Mouse (Mus musculus): ENCODE results near the gene Calhm3. TPM values are rescaled to one million over a fixed set of nuclear protein-coding genes. Genes with fewer than 3 reads are reported as not detected.
"Not testable (repeated sequence)": the region's sequence is repeated elsewhere in the genome, so short reads cannot be mapped to it uniquely, and the experiment has no call there.

The Calhm3 gene
- total RNA-seq, 2 experiments from 2014 or later, result not detected

DNA sequence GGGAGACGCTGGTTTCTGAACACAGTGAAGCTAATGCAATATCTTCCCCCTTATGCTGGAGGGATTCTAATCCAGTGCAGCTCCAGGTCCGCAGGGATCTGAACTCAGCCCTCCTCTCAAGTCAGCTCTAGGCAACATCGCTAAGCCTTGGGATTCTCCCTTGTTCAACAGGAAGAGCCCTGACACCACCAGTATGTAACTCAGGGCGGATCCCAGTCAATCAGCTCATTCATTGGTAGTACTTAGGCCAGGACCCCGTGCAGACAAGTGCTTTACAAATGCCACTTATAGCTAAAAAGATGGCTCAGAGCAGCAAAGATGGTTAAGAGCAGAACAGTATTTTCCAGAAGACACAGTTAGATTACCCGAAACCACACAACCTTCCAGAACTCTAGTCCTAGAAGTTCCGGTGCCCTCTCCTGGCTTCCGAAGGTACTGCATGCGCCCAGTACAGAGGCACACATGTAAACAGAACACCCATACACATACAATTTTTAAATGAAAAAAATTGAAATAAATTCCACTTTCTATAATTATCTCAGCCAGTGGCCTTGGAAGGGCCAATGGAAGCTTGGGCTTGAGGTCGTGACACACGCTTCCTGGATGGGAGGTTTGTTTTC lies 11.3 kb upstream of the Calhm3 start:
- peak; percentile 79 for ATAC-seq (replicated peaks; ENCODE audit: low FRiP score, poor library complexity, severe bottlenecking)

GRCm38 (mm10) chr19:47168223-47168622 lies 10.7 kb upstream of the Calhm3 start:
- ATAC-seq (replicated peaks; ENCODE audit: low FRiP score, poor library complexity, severe bottlenecking), result peak; percentile 78

DNA sequence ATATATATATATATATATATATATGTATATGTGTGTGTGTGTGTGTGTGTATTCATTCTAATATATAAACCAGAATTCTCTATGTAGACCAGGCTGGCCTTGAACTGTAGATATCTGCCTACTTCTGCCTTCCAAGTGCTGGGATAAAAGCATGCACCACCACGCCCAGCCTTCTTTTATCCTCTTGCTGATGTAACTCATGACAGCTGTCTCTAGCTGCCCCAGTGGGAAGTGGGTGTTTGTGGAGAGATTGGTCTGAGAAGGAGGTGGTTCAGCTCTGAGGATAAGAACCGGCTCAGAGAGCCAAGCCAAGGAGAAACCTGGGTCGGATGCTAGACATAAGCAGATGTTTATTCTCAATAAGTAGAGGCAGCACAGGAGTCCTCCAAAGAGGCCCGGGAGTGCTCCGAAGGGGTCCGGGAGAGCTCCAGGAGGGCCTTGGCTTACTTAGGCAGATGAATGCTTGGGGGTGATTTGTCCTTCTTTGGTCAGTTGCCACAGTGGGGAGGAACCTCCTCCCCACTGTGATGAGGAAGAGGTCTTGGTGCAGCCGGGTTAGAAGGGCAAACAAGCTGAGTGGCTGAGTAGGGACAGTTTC lies 10.2 kb upstream of the Calhm3 start:
- no peak for ATAC-seq (replicated peaks; ENCODE audit: low FRiP score, poor library complexity, severe bottlenecking)

GRCm38 (mm10) chr19:47166758-47167157 lies 9.2 kb upstream of the Calhm3 start:
- ATAC-seq (replicated peaks; ENCODE audit: low FRiP score, poor library complexity, severe bottlenecking), result no peak

- ATAC-seq (replicated peaks; ENCODE audit: low FRiP score, poor library complexity, severe bottlenecking), result no peak
Measured at GRCm38 (mm10) chr19:47163176-47163744, 5.7 kb upstream of the Calhm3 start.

DNA sequence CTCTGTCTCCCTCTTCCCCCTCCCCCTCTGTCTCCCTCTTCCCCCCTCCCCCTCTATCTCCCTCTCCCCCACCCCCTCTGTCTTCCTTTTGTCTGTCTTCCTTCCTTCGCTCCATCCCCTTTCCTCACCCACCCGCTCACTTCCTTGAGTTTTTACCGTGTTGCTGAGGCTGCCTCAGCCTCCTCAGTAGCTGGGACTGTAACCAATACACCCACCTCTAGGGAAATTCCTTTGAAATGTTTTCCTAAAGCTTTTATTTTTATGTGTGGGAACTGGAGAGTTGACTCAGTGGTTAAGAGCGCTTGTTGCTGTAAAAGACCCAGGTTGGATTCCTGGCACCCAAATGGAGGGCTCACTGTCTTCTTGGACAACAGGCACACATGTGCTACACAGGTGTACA lies 4.1 kb upstream of the Calhm3 start:
- ATAC-seq (replicated peaks; ENCODE audit: low FRiP score, poor library complexity, severe bottlenecking), result no peak

DNA sequence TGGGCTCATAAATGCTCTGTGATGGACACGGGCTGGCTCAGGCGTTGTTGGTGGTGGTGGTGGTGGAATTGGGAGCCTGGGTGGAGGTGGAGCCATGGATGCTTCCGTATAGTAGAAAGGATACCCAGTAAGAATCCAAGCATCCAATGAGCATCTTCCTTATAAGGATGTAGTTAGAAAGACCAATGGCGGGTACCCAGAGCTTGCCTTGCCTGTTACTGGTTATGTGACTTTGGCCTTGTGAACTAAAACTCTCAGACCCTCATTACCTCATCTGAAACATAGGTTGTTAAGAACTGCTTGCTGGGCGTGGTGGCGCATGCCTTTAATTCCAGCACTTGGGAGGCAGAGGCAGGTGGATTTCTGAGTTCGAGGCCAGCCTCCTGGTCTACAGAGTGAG lies 3.8 kb downstream of the Calhm3 start:
- ATAC-seq (replicated peaks; ENCODE audit: low FRiP score, poor library complexity, severe bottlenecking), result no peak

DNA sequence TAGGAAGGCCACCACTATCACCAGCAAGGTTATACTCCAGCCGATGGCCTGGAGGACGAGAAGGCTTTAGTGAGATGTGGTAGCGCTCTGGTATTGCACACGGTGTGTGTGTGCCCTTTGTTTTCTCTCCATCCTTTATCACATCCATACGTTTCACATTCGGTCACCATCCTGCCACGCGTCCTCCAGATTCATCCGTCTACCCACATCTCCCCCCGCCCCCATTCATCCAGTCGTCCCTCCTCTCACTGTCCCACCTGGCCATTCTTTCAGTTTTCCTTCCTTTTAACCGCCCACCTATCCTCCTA lies 5.5 kb downstream of the Calhm3 start:
- ATAC-seq (replicated peaks; ENCODE audit: low FRiP score, poor library complexity, severe bottlenecking), result no peak

DNA sequence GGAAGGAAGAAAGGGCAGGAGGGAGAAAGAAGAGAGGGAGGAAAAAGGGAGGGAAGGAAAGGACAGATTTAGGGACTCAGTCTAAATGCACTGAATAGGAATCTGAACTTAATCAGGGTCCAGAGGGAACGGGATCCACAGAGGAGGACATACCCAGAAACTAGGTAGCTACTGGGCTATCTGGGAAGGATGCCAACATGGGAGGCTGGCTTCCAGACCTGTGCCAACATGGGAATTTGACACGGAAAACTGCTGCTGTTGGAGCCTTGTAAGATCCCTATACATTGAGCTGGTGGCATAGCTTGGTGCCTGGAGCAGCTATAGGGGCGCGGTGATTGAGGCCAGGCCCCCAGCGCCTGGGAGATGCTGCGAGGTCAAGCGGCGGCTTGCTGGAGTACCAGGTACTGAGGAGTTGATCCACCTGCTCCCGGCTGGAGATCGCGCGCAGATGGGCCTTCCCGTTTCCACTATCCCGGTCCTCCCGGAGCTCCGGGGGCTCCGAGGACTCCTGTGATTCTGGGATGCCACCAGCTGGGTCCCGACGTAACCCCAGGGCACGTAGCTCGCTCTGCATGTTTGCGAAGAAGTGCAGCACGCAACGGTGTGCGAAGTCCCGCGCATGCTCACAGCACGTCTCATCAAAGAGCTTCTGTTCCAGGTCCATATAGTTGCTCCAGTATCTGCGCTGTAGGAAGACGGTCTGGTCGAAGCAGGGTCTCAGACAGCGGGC lies 6.1 kb downstream of the Calhm3 start:
- no peak for ATAC-seq (replicated peaks; ENCODE audit: low FRiP score, poor library complexity, severe bottlenecking)

GRCm38 (mm10) chr19:47149854-47150253 lies 7.7 kb downstream of the Calhm3 start:
- ATAC-seq (replicated peaks; ENCODE audit: low FRiP score, poor library complexity, severe bottlenecking), result no peak

DNA sequence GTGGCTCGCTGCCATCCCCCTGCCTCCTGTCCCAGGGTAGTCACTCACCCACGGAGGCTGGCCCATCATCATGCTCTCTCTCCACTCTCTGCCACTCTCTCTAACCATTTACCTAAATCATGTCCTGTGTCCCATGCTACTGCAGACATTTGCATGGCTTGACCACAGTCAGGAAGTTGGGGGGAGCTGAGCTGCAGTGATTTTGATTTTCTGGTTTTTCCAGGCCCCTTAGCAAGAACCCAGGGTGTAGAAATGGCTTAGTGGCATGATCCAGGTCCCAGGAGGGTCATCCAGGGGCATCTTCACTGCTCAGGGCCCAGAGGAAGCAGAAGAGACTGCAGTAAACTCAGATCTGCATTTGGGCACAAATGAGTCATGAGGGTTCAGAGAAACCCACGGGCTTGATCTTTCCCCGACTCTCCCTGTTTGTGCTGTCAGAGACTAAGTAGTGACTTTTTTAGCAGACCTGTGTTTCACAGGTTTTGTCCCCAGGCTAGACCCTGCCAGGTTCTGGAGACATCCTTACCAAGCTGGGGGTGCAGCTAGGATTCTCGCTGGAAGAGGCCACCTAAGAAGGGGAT lies 9.2 kb downstream of the Calhm3 start:
- no peak for ATAC-seq (replicated peaks; ENCODE audit: low FRiP score, poor library complexity, severe bottlenecking)

DNA sequence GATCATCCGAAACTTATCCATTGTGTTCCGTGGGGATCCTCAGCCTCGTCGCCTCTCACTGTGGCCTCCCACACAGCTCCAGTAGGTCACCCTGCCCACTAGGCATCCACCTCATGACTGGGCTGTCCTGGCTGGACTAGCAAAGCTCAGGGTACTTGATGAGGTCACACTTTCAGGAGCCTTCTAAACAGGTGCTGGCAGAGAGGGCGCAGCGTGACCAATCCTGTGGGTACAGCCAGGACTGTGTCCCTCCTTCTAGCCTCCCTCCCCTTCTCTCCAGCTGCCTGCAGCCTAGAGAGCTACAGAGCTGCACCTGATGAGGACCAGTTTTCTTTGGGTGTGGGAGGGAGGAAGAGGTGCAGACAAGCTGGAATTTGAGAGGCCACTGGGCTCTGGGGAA lies 13.4 kb downstream of the Calhm3 start, which contains the start of gene Calhm1:
Calhm1 (minus strand) TSS at position 101 of the 400 bp plus-strand sequence.
- no peak for ATAC-seq (replicated peaks; ENCODE audit: low FRiP score, poor library complexity, severe bottlenecking)

DNA sequence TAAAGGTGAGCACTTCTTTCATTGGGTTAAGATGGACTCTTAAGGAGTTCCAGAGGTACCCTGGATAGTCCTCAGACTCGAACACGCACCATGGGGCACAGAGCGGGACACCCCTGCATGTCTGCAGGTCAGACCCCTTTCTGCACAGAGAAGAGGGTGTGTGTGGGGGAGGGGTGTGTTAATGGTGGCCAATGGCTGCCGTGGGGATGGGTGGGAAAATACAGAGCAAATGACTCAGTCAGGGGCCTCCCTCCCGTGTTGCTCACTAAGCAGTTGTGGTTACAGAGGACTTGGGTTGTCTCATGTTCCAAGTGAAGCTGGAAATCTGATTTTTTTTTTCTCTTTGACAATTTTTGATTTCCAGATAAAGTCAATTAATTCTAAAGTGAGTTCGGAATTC lies 15.1 kb downstream of the Calhm3 start:
- ATAC-seq (replicated peaks; ENCODE audit: low FRiP score, poor library complexity, severe bottlenecking), result no peak

GRCm38 (mm10) chr19:47139611-47140010 lies 18.0 kb downstream of the Calhm3 start:
- ATAC-seq (replicated peaks; ENCODE audit: low FRiP score, poor library complexity, severe bottlenecking), result not testable (repeated sequence)

DNA sequence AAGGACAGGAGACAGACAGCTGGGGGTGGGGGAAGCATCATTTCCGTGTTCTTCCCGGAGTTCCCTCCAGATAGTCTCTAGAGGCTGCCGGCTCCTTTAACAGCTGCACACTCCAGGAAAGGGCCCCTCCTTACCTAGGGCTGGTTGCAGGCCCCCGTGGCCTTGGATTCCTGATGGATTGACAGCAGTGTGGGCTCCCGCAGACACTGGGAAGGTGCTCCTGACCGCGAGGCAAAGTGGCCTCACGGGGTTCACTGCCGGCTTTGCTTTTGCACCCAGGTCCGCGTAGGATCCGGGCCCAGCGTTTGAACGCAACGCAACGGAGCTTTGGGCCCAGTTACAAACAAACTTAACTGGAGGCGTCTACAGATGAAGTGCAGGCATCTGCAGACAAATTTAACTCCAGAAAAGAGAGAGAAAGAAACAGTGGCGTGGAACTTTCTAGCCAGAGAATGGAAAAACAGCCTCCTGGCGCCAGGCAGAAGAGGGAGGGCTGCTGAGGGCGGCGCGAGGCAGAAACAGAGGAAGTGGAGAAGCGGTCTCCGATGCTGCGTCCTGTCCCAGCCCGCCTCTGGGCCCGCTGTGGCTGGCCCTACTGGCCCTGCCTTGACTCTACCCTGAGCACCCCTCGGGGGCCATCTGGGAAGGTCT lies 19.7 kb downstream of the Calhm3 start, which contains the start of gene Calhm2:
Calhm2 (minus strand) TSS at position 524 of the 651 bp plus-strand sequence.
- ATAC-seq (replicated peaks; ENCODE audit: low FRiP score, poor library complexity, severe bottlenecking), result no peak

DNA sequence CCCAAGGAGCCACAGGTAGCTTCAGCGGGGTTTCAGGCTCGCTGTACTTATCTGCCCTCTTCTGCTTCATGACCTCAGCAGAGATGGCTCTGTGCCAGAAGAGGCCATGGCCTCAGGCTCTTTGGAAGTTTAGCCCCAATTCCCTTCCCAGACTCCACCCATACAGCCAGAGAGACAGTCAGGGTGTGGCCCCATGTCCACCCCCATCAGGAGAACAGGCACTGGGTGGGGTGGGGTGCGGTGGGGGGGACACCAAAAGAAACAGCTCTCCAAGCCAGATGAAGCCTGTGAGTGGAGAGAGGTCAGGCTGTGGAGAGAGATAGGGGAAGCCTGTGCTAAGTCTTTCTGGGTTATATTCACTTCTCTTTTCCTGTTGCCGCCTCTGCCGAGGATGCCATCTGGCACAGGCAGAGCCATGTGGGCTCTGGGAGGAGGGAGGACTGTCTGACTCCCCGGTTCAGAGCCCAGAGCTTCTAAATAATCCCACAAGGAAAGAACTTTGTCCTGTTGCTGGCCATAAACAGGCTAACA lies 20.4 kb downstream of the Calhm3 start:
- ATAC-seq (replicated peaks; ENCODE audit: low FRiP score, poor library complexity, severe bottlenecking), result no peak

- no peak for ATAC-seq (replicated peaks; ENCODE audit: low FRiP score, poor library complexity, severe bottlenecking)
Measured at GRCm38 (mm10) chr19:47136170-47136569, 21.4 kb downstream of the Calhm3 start.

GRCm38 (mm10) chr19:47135568-47135967 lies 22.0 kb downstream of the Calhm3 start:
- no peak for ATAC-seq (replicated peaks; ENCODE audit: low FRiP score, poor library complexity, severe bottlenecking)

GRCm38 (mm10) chr19:47133161-47133560 lies 24.4 kb downstream of the Calhm3 start:
- ATAC-seq (replicated peaks; ENCODE audit: low FRiP score, poor library complexity, severe bottlenecking), result no peak
